ENCODE assay signal across 8 mouse cellular contexts in genomic region chr5:122925534-122925958, GRCm38 (mm10).
DNase-seq lines count a peak whose midpoint lies in the region; ATAC-seq lines count a peak whose summit lies in the region.

No protein-coding gene starts in this region.

- H3K4me1 ChIP-seq in forebrain, embryonic 10.5 days: peaks cover 4% of the 10 kb centered on the region; the same call in 1 of the 2 replicates
- H3K4me1 ChIP-seq in forebrain, embryonic 12.5 days: no peaks in the 10 kb centered on the region
- H3K4me1 ChIP-seq in hindbrain, embryonic 14.5 days (replicated peaks; ENCODE audit: control insufficient read depth, insufficient read depth, low read length): no peaks in the 10 kb centered on the region

- no peak overlapping the region for H3K4me2 ChIP-seq in forebrain, embryonic 12.5 days
- peak overlapping the region; percentile 30 for H3K4me2 ChIP-seq in hindbrain, embryonic 14.5 days (replicated peaks)

- 48% methylated on average over 7 of the region's 7 CpGs for WGBS in forebrain, embryonic 10.5 days
- WGBS in forebrain, embryonic 12.5 days: 37% methylated on average over 7 of the region's 7 CpGs
- 35% methylated on average over 7 of the region's 7 CpGs for WGBS in hindbrain, embryonic 14.5 days

- peaks cover 30% of the 10 kb centered on the region for H3K36me3 ChIP-seq in forebrain, embryonic 10.5 days (replicated peaks)
- H3K36me3 ChIP-seq in forebrain, embryonic 12.5 days (replicated peaks): peaks cover 5% of the 10 kb centered on the region; the same call in 1 of the 2 replicates
- no peaks in the 10 kb centered on the region for H3K36me3 ChIP-seq in hindbrain, embryonic 14.5 days (replicated peaks; ENCODE audit: control insufficient read depth, insufficient read depth)

- no peaks in the 10 kb centered on the region for H3K27me3 ChIP-seq in forebrain, embryonic 10.5 days (ENCODE audit: poor library complexity, severe bottlenecking)
- no peaks in the 10 kb centered on the region for H3K27me3 ChIP-seq in forebrain, embryonic 12.5 days
- H3K27me3 ChIP-seq in hindbrain, embryonic 14.5 days (ENCODE audit: control insufficient read depth, insufficient read depth, low read length): no peaks in the 10 kb centered on the region

- no peak overlapping the region for H3K4me3 ChIP-seq in forebrain, embryonic 10.5 days
- no peak overlapping the region for H3K4me3 ChIP-seq in forebrain, embryonic 12.5 days (replicated peaks)
- H3K4me3 ChIP-seq in hindbrain, embryonic 14.5 days (replicated peaks; ENCODE audit: low read length): no peak overlapping the region

- no peak overlapping the region for H3K9ac ChIP-seq in forebrain, embryonic 12.5 days
- no peak overlapping the region for H3K9ac ChIP-seq in hindbrain, embryonic 14.5 days

- no peak for ATAC-seq in forebrain, embryonic 12.5 days (ENCODE audit: low FRiP score)
- no peak for ATAC-seq in hindbrain, embryonic 14.5 days (ENCODE audit: low FRiP score)

- H3K27ac ChIP-seq in forebrain, embryonic 10.5 days: no peak overlapping the region
- no peak overlapping the region for H3K27ac ChIP-seq in forebrain, embryonic 12.5 days
- no peak overlapping the region for H3K27ac ChIP-seq in hindbrain, embryonic 14.5 days

- H3K9me3 ChIP-seq in forebrain, embryonic 10.5 days: no peaks in the 10 kb centered on the region
- H3K9me3 ChIP-seq in forebrain, embryonic 12.5 days: no peaks in the 10 kb centered on the region
- no peaks in the 10 kb centered on the region for H3K9me3 ChIP-seq in hindbrain, embryonic 14.5 days (ENCODE audit: control insufficient read depth, low read length)

- DNase-seq in forebrain, embryonic 10.5 days (ENCODE audit: extremely low spot score, low spot score): peak; percentile 58
- DNase-seq in cerebellum, postnatal 10 days: peak; percentile 84 to 88
- peak; percentile 55 to 60 for DNase-seq in frontal cortex, postnatal 25 days (ENCODE audit: low spot score in 2 of 2)
- peak; percentile 76 for DNase-seq in hindbrain, embryonic 14.5 days (ENCODE audit: low spot score)
- peak; percentile 49 to 78 for DNase-seq in layer of hippocampus, postnatal 25 days (ENCODE audit: extremely low spot score in 1 of 2, low spot score in 1 of 2)
- peak; percentile 82 for DNase-seq in lung, postnatal 10 days
- DNase-seq in right cerebral cortex, postnatal 10 days (ENCODE audit: low spot score in 2 of 2): peak; percentile 74 to 85
